Mouse (Mus musculus) neural tube, embryonic 13.5 days (tissue): Measurements from ENCODE around the gene Mpzl3. TPM values are rescaled to one million over a fixed set of nuclear protein-coding genes. Genes with fewer than 3 reads are reported as not detected.

ENCODE experiments used
- ATAC-seq: fragments of 200-750 bp; cut with Nextera tagmentation; 2 replicates; pipeline ENCODE4 v1.8.0; 2017; ENCODE audit warnings: low read depth, mild to moderate bottlenecking, moderate TSS enrichment, moderate library complexity
- H3K27ac ChIP-seq: fragments of 300-500 bp; sonication (generic); replicated peaks from 2 replicates; pipeline ENCODE4 v1.5.1; 2015; ENCODE audit warnings: moderate library complexity, mild to moderate bottlenecking, inconsistent platforms
- H3K27me3 ChIP-seq: fragments of 300-500 bp; sonication (generic); 2 replicates; pipeline ENCODE4 v1.6.1; 2015; ENCODE audit warnings: mild to moderate bottlenecking, inconsistent platforms
- H3K36me3 ChIP-seq: fragments of 300-500 bp; sonication (generic); 2 replicates; pipeline ENCODE4 v1.6.1; 2015; ENCODE audit warnings: mild to moderate bottlenecking, inconsistent platforms
- H3K4me1 ChIP-seq: fragments of 300-500 bp; sonication (generic); replicated peaks from 2 replicates; pipeline ENCODE4 v1.6.1; 2015; ENCODE audit warnings: inconsistent platforms
- H3K4me2 ChIP-seq: fragments of 300-500 bp; sonication (generic); 2 replicates; pipeline ENCODE4 v1.6.1; 2015; ENCODE audit warnings: inconsistent platforms, mild to moderate bottlenecking, moderate library complexity
- H3K4me3 ChIP-seq: fragments of 300-500 bp; sonication (generic); 2 replicates; pipeline ENCODE4 v1.5.1; 2015; ENCODE audit warnings: mild to moderate bottlenecking, inconsistent platforms
- H3K9ac ChIP-seq: fragments of 300-500 bp; sonication (generic); 2 replicates; pipeline ENCODE4 v1.6.1; 2015; ENCODE audit warnings: moderate library complexity, mild to moderate bottlenecking, inconsistent platforms
- H3K9me3 ChIP-seq: fragments of 300-500 bp; sonication (generic); 2 replicates; pipeline ENCODE4 v1.6.1; 2016; ENCODE audit warnings: inconsistent platforms
- WGBS: fragments of 180-500 bp; shearing (Covaris S2); methylation state at CpG from one replicate; pipeline ENCODE4 v1.1.7; 2015; 5-methylcytosine and 5-hydroxymethylcytosine counted together
- polyA plus RNA-seq: library from polyadenylated mRNA; unstranded; fragments of >200 nt; fragmentation: Nextera tagmentation; extraction: Ambion mirVana; gene quantifications from 2 replicates; pipeline ENCODE4 v1.2.1, GENCODE M21; 2015

The Mpzl3 gene
- 0.92 and 1.2 TPM in 2 replicates for polyA plus RNA-seq

- Histone ChIP-seq H3K27ac (peak within 1 kb of the TSS; percentile 100), H3K36me3 (no peaks in the 10 kb centered on the region), H3K27me3 (peaks cover 65% of the 10 kb centered on the region), H3K9me3 (no peaks in the 10 kb centered on the region), H3K4me3 (peak within 1 kb of the TSS; percentile 67), H3K4me1 (0 out of 2 replicates have a peak, but pooled peaks cover 5% of the 10 kb centered on the region), H3K4me2 (peak within 1 kb of the TSS; percentile 65), H3K9ac (peak within 1 kb of the TSS; percentile 71)
- ATAC-seq: peak; percentile 99
- under 1% methylated on average over 33 of the region's 33 CpGs for WGBS
Measured at GRCm38 (mm10) chr9:45055082-45055713, at the start of gene Mpzl3. Gene Mpzl3, plus strand, starts transcription at chr9:45055186.

DNA sequence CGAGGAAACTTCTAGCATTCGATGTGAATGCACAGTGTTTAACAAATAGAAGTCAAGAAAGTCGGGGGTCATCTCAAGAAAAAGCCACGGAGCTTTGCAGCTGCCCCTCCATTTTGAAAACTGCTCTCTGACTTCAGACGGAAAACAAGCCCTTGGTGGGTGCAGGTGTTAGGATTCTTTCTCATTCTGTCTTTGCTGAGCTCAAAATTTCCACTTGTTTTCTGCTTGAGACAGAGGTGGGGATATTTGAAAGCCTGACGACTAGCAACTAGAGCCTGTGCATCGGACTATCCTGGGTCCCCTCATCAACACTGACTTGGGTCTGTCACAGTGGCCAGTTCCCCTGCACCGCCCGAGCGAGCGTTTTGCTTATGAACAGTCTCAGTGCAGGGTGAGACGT, 47.6 kb upstream of the Mpzl3 start:
- Histone ChIP-seq H3K9ac (no peak overlapping the region), H3K9me3 (no peaks in the 10 kb centered on the region), H3K4me2 (no peak overlapping the region), H3K4me3 (no peak overlapping the region), H3K4me1 (no peaks in the 10 kb centered on the region), H3K27me3 (no peaks in the 10 kb centered on the region), H3K36me3 (no peaks in the 10 kb centered on the region), H3K27ac (no peak overlapping the region)
- no peak for ATAC-seq
- WGBS: 78% methylated on average over 12 of the region's 12 CpGs

DNA sequence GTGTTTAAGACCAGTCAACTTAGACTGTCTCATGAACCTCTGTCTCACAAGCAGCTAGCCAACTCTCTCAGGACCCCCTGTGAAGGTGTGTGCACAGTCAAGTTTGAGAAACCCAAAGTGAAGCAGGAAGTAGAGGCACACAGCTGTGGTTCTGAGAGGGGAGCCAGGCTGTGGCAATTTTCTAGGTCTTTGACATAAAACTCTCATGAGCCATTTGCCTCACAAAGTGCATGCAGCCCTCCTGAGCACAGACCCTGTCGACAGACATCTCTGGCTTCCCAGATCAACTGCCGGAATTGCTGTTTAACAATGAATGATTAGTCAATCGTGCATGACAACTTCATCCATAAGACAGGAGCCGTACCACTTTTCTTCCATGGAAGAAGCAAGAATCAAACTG, 46.6 kb upstream of the Mpzl3 start:
- no peaks in the 10 kb centered on the region for H3K4me1 ChIP-seq
- H3K9me3 ChIP-seq: no peaks in the 10 kb centered on the region
- no peaks in the 10 kb centered on the region for H3K36me3 ChIP-seq
- no peaks in the 10 kb centered on the region for H3K27me3 ChIP-seq
- ATAC-seq: no peak
- no peak overlapping the region for H3K27ac ChIP-seq
- no peak overlapping the region for H3K9ac ChIP-seq
- H3K4me3 ChIP-seq: no peak overlapping the region
- no peak overlapping the region for H3K4me2 ChIP-seq
- 81% methylated on average over 4 of the region's 4 CpGs for WGBS

DNA sequence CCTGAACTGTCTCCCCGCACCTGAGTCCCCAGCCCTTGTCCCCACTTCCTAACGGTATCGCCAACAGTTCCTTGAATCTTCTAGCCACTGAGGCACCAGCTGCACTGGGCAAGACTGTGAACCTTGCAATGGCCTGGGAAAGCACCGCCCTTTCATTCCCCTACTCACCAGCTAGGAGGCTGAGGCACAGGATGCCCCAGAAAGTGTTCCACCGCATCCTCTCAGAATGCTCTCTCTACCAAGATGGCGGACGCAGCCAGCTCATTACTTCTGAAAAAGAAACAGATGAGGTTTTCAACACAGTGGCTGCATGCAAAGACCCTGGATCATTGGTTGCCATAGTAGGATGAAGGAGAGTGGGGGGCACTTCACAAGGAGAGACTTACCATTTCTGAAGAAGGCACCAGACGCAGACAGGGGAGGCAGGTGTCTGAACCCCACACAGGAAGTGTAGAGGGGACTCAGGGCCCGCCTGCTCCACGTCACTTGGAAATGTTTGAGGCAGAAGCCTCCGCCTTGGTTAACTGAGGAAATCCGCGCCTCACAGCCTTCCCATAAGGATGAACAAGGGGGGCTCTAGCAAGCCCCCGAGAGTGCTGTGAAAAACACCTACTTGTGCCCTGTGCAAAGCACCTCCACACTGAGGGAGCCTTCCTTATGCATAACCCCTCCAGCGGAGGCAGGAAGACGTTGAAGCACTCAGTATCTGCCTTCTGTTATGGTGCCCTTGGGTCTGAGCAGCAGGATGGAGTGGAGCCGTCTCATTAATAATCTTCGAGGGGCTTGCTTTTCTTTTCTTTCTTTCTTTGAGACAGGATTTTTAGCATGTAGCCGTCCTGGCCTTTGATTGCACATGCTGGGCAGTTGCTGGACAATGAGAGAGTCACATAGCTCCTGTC, 45.6 kb upstream of the Mpzl3 start, which contains the start of gene Cd3e:
Gene Cd3e, minus strand, starts transcription at position 448 of the 899 bp plus-strand sequence.
- Histone ChIP-seq H3K27me3 (no peaks in the 10 kb centered on the region), H3K9me3 (no peaks in the 10 kb centered on the region), H3K4me2 (no peak within 1 kb of the TSS), H3K27ac (no peak within 1 kb of the TSS), H3K36me3 (no peaks in the 10 kb centered on the region), H3K9ac (no peak within 1 kb of the TSS), H3K4me3 (no peak within 1 kb of the TSS), H3K4me1 (no peaks in the 10 kb centered on the region)
- 86% methylated on average over 19 of the region's 19 CpGs for WGBS
- ATAC-seq: no peak

DNA sequence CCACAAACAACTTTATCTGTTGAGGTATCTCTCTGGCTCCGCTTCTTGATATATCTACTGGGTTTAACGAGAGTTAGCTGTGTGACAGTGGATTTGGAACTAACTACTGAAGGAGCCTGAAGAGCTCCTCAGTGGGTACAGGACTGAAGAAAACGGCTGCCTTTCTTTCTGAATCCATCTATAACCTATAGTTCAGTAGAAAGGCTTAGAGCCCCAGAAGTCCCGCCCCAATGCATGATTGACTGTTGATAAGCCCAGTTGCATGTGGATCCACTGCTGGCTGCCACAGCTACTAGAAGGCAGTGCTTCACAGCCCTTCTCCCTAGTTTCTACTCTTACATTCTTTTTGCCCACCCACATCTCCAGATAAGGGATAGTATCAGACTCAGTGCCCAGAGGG, 44.5 kb upstream of the Mpzl3 start:
- no peak overlapping the region for H3K4me3 ChIP-seq
- no peak for ATAC-seq
- 78% methylated on average over 4 of the region's 4 CpGs for WGBS

DNA sequence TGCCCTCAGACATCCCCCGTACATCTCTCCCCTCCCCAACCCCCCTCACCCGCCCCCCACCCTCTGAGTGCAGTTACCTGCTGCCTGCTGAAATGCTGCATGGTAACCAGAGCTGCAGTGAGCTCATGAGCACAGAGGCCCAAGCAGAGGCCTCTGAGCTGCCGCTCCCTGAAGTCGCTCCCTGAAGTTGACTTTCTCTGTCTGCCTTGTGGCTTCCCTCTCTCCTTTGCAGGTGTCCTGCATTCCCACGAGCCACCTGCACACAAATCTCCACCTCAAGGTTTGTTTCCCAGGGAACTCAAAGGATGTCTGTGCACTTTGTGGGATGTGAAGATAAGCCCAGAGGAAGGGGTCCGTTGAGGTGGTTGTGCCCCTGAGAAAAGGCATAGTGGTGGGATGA, 43.7 kb upstream of the Mpzl3 start:
- Histone ChIP-seq H3K36me3 (no peaks in the 10 kb centered on the region), H3K4me1 (no peaks in the 10 kb centered on the region), H3K9ac (no peak overlapping the region), H3K4me3 (no peak overlapping the region), H3K27ac (no peak overlapping the region), H3K9me3 (no peaks in the 10 kb centered on the region), H3K4me2 (no peak overlapping the region), H3K27me3 (no peaks in the 10 kb centered on the region)
- ATAC-seq: no peak
- WGBS: 51% methylated on average over 6 of the region's 6 CpGs

More for the DNA sequence above, 44.5 kb upstream of the Mpzl3 start:
- H3K4me1 ChIP-seq: no peaks in the 10 kb centered on the region
- no peaks in the 10 kb centered on the region for H3K27me3 ChIP-seq
- no peak overlapping the region for H3K4me2 ChIP-seq
- no peaks in the 10 kb centered on the region for H3K9me3 ChIP-seq
- H3K36me3 ChIP-seq: no peaks in the 10 kb centered on the region
- H3K9ac ChIP-seq: no peak overlapping the region
- no peak overlapping the region for H3K27ac ChIP-seq

- Histone ChIP-seq H3K4me1 (no peaks in the 10 kb centered on the region), H3K4me2 (no peak overlapping the region), H3K27ac (no peak overlapping the region), H3K36me3 (no peaks in the 10 kb centered on the region), H3K9ac (no peak overlapping the region), H3K4me3 (no peak overlapping the region), H3K9me3 (no peaks in the 10 kb centered on the region), H3K27me3 (no peaks in the 10 kb centered on the region)
- WGBS: 38% methylated on average over 2 of the region's 2 CpGs
- no peak for ATAC-seq
Measured at GRCm38 (mm10) chr9:45014879-45015278, 40.1 kb upstream of the Mpzl3 start.

GRCm38 (mm10) chr9:45015841-45016240, 39.1 kb upstream of the Mpzl3 start:
- H3K27me3 ChIP-seq: no peaks in the 10 kb centered on the region
- no peaks in the 10 kb centered on the region for H3K9me3 ChIP-seq
- H3K36me3 ChIP-seq: no peaks in the 10 kb centered on the region
- no peak overlapping the region for H3K4me3 ChIP-seq
- 66% methylated on average over 3 of the region's 3 CpGs for WGBS
- no peak overlapping the region for H3K27ac ChIP-seq
- no peak for ATAC-seq
- no peak overlapping the region for H3K9ac ChIP-seq
- H3K4me2 ChIP-seq: no peak overlapping the region
- no peaks in the 10 kb centered on the region for H3K4me1 ChIP-seq

DNA sequence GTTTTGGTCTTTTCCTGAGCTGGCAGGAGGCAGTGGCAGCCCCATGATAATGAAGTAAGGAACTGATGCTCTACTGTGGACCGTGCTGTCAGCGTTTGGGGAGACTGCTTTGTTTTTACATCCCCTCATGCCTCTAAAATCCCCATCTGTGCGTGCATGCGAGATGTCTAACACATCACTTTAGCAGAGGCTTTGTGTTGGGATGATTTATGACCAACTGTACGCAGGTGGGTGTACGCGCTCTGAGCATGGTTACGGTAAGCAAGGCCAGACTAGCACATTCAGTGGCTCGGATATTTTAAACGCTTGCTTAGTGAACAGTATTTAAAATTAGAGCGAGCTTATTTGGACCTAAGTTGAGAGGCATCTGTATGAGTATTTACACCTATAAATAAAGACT, 37.0 kb upstream of the Mpzl3 start:
- Histone ChIP-seq H3K36me3 (no peaks in the 10 kb centered on the region), H3K4me3 (no peak overlapping the region), H3K9me3 (no peaks in the 10 kb centered on the region), H3K4me2 (no peak overlapping the region), H3K4me1 (no peaks in the 10 kb centered on the region), H3K9ac (no peak overlapping the region), H3K27ac (no peak overlapping the region), H3K27me3 (no peaks in the 10 kb centered on the region)
- ATAC-seq: no peak
- 67% methylated on average over 11 of the region's 11 CpGs for WGBS

DNA sequence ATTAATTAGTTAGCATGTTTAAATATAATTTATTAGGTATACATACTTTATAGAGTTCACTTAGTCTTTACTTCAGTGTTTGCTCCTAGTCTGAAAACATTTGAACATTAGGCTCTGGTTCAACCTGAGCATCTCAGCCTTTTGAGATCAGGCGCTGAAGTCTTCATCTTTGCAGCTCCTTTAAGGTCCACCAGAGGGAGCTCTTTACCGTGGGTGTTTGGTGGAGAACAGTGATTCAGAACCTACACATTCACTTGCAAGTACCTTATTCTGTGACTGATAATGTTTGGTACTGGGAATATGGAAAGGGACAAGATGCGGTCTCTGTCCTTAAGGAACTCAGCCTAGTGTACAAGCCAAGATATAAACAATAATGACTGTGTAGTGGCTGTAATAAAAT, 32.2 kb upstream of the Mpzl3 start:
- no peak for ATAC-seq
- no peaks in the 10 kb centered on the region for H3K4me1 ChIP-seq
- WGBS: 14% methylated on average over 3 of the region's 3 CpGs

DNA sequence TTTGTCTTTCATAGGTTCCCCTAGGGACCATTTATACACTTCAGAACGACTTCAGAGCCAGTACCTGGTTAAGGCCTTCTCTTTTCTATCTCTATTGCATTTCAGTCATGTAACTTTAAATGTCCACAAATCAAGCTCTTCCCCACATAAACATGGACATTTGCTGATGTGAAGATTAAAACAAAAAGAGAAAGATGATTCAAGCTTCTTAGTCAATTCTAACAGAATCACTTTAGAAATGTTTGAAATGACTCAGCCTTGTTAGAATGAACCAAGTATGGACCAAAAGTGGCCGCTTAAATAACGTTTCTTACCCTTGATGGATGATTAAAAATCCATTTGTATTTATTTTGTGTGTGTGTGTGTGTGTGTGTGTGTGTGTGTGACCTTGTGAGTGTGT, 31.3 kb upstream of the Mpzl3 start:
- H3K4me3 ChIP-seq: no peak overlapping the region
- no peaks in the 10 kb centered on the region for H3K36me3 ChIP-seq
- H3K4me2 ChIP-seq: no peak overlapping the region
- H3K9ac ChIP-seq: no peak overlapping the region
- no peaks in the 10 kb centered on the region; the same call in 1 of the 2 replicates for H3K27me3 ChIP-seq
- no peaks in the 10 kb centered on the region for H3K9me3 ChIP-seq
- H3K4me1 ChIP-seq: no peaks in the 10 kb centered on the region
- 57% methylated on average over 3 of the region's 3 CpGs for WGBS
- H3K27ac ChIP-seq: no peak overlapping the region
- ATAC-seq: no peak

More for the DNA sequence above, 32.2 kb upstream of the Mpzl3 start:
- H3K4me2 ChIP-seq: no peak overlapping the region
- no peak overlapping the region for H3K27ac ChIP-seq
- no peaks in the 10 kb centered on the region for H3K36me3 ChIP-seq
- H3K9ac ChIP-seq: no peak overlapping the region
- no peak overlapping the region for H3K4me3 ChIP-seq
- no peaks in the 10 kb centered on the region; the same call in 1 of the 2 replicates for H3K27me3 ChIP-seq
- H3K9me3 ChIP-seq: no peaks in the 10 kb centered on the region

GRCm38 (mm10) chr9:45024187-45024586, 30.8 kb upstream of the Mpzl3 start:
- no peaks in the 10 kb centered on the region for H3K4me1 ChIP-seq
- no peak overlapping the region for H3K4me2 ChIP-seq
- H3K27me3 ChIP-seq: no peaks in the 10 kb centered on the region; the same call in 1 of the 2 replicates
- H3K27ac ChIP-seq: no peak overlapping the region
- no peak overlapping the region for H3K4me3 ChIP-seq
- no peak for ATAC-seq
- H3K9me3 ChIP-seq: no peaks in the 10 kb centered on the region
- no peaks in the 10 kb centered on the region for H3K36me3 ChIP-seq
- no peak overlapping the region for H3K9ac ChIP-seq
- WGBS: 89% methylated on average over 2 of the region's 2 CpGs
